ENCODE assay signal across 9 mouse cellular contexts in the genomic region with DNA sequence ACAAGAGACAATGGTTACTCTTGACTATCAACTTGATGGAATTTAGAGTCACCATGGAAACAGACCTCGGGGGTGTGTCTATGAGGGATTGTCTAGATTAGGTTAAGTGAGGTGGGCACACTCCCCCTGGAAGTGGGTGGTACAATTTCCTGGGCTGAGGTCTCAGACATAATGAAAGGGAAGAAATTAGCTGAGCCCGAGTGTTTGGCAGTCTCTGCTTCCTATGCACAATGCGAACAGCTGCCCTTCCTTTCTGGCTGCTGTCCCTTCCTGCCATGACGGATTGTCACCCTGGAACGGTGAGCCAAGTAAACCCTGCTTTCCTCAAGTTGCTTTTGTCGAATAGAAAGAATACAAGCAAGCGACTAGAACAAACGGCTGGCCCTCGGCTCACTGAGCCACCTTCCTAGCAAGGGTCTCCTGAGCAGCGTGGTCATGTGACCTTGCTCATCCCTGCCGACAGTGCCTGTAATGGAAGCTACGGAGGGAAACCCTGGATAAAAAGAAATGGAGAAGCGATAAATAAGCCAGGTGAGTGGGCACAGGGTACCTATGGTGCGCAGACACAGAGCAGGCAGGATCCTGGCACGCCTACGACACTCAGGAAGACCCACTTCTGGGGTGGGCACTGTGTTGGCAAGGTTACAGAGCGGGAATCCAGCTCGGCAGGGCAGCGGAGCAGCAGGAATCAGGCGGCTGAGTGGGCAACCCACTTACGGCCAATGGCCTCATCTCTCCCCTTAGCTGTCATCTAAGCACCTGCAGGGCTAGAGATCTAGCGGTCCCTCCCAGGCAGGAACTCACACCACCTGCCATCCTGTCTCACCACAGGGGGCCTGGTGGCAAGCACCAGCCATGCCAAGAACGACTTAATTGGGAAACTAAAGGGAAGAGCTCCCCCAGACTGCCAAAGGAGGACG.
DNase-seq lines count a peak whose midpoint lies in the region; ATAC-seq and TF ChIP-seq lines count a peak whose summit lies in the region.
"Had no signal": no experiment of that assay in that cellular context is flagged by ENCODE, and none has a peak within 500 bp of the region (broad histone marks: within the 10 kb centered on the region; RNA-seq: fewer than 3 reads in every experiment).

No protein-coding gene starts in this region.

- ATAC-seq in midbrain, postnatal 0 days (ENCODE audit: low FRiP score): peak; percentile 73

- H3K4me1 ChIP-seq in heart, embryonic 10.5 days: peaks cover 18% of the 10 kb centered on the region
- peaks cover 3% of the 10 kb centered on the region for H3K4me1 ChIP-seq in midbrain, postnatal 0 days (ENCODE audit: insufficient read depth, low read length)

- H3K36me3 ChIP-seq in heart, embryonic 10.5 days: no peaks in the 10 kb centered on the region
- H3K36me3 ChIP-seq in midbrain, postnatal 0 days (ENCODE audit: insufficient read depth, low read length): no peaks in the 10 kb centered on the region
- H3K36me3 ChIP-seq: embryonic facial prominence, embryonic 15.5 days had no signal

- H3K9me3 ChIP-seq in heart, embryonic 10.5 days: no peaks in the 10 kb centered on the region
- no peaks in the 10 kb centered on the region for H3K9me3 ChIP-seq in midbrain, postnatal 0 days (ENCODE audit: low read length)
- H3K9me3 ChIP-seq: embryonic facial prominence, embryonic 15.5 days had no signal

- 65% methylated on average over 24 of the region's 24 CpGs for WGBS in heart, embryonic 10.5 days
- 22% methylated on average over 24 of the region's 24 CpGs for WGBS in midbrain, postnatal 0 days

- intact Hi-C loops in gastrocnemius, postnatal 14 days (cut with DNase I; ENCODE audit: low total_unique reads): no loop called here

- H3K27me3 ChIP-seq in heart, embryonic 10.5 days (ENCODE audit: insufficient read depth, poor library complexity, severe bottlenecking): no peaks in the 10 kb centered on the region
- no peaks in the 10 kb centered on the region for H3K27me3 ChIP-seq in midbrain, postnatal 0 days (ENCODE audit: insufficient read depth, low read length)
- H3K27me3 ChIP-seq: embryonic facial prominence, embryonic 15.5 days had no signal

- DNase-seq in heart, adult 8-10 months (ENCODE audit: low spot score): peak; percentile 21
- no peak for DNase-seq in heart, embryonic 10.5 days (ENCODE audit: low spot score)
- DNase-seq in cerebellum, adult 11-12 months: peak; percentile 98
- peak; percentile 11 to 50 for DNase-seq in frontal cortex, postnatal 36 days (ENCODE audit: low spot score in 2 of 2)
- peak; percentile 12 for DNase-seq in layer of hippocampus, adult 9-10 months (ENCODE audit: low spot score)
- DNase-seq in midbrain, postnatal 0 days (ENCODE audit: low spot score): peak; percentile 87
- no peak for DNase-seq in ovary, adult 18-20 months (ENCODE audit: low spot score)
- DNase-seq in gastrocnemius, postnatal 14 days: no peak

- peak; percentile 48 for TF ChIP-seq CTCF in midbrain, postnatal 0 days (IDR thresholded peaks at IDR 0.05)

- H3K27ac ChIP-seq in heart, embryonic 10.5 days: no peak overlapping the region
- H3K27ac ChIP-seq in midbrain, postnatal 0 days (ENCODE audit: low read depth, low read length): peak overlapping the region; percentile 68
- H3K27ac ChIP-seq: embryonic facial prominence, embryonic 15.5 days had no signal

- no peak overlapping the region for H3K9ac ChIP-seq in midbrain, postnatal 0 days (replicated peaks; ENCODE audit: low read length, poor library complexity, severe bottlenecking)
- H3K9ac ChIP-seq: embryonic facial prominence, embryonic 15.5 days had no signal

- H3K4me2 ChIP-seq in midbrain, postnatal 0 days (ENCODE audit: low read depth, low read length, poor library complexity, severe bottlenecking): peak overlapping the region; percentile 40
- H3K4me2 ChIP-seq: embryonic facial prominence, embryonic 15.5 days had no signal

- no peak overlapping the region for H3K4me3 ChIP-seq in heart, embryonic 10.5 days
- no peak overlapping the region for H3K4me3 ChIP-seq in midbrain, postnatal 0 days (ENCODE audit: low read depth, low read length)
- H3K4me3 ChIP-seq: embryonic facial prominence, embryonic 15.5 days had no signal

Comparison
In these comparisons a context has a peak if more than half of its experiments do, and no peak if none do; other contexts are left out.
1. DNase-seq: peak in heart, adult 8-10 months (single experiment), cerebellum, adult 11-12 months (single experiment), frontal cortex, postnatal 36 days (2 of 2), layer of hippocampus, adult 9-10 months (single experiment) and midbrain, postnatal 0 days (single experiment); none in heart, embryonic 10.5 days (single experiment), ovary, adult 18-20 months (single experiment) and gastrocnemius, postnatal 14 days (single experiment).